Mouse (Mus musculus): ENCODE results near the gene Jak3. TPM values are rescaled to one million over a fixed set of nuclear protein-coding genes. Genes with fewer than 3 reads are reported as not detected.

Gene Jak3
- polyA plus RNA-seq, 1 experiment: 62.6 TPM

GRCm38 (mm10) chr8:71719218-71719617 lies 43.1 kb downstream of the Jak3 start:
- Histone ChIP-seq H3K27ac (ENCODE audit: insufficient read depth, low read length) (peak overlapping the region; percentile 1; the same call in 1 of the 2 replicates), H3K36me3 (ENCODE audit: control insufficient read depth, insufficient read depth, low read length) (peaks cover 39% of the 10 kb centered on the region)

GRCm38 (mm10) chr8:71719928-71720457 lies 43.9 kb downstream of the Jak3 start:
- Histone ChIP-seq H3K4me1 (ENCODE audit: control insufficient read depth, insufficient read depth, insufficient read length) (peaks cover 13% of the 10 kb centered on the region), H3K27ac (ENCODE audit: insufficient read depth, low read length) (no peak overlapping the region; the same call in 1 of the 2 replicates), H3K4me3 (ENCODE audit: extremely low read depth, insufficient read depth, insufficient read length) (no peak overlapping the region), H3K27me3 (ENCODE audit: control insufficient read depth, insufficient read depth, low read length) (no peaks in the 10 kb centered on the region), H3K36me3 (ENCODE audit: control insufficient read depth, insufficient read depth, low read length) (peaks cover 32% of the 10 kb centered on the region)
- WGBS: 80% methylated on average over 7 of the region's 7 CpGs
- no peak for DNase-seq (ENCODE audit: low read depth in 1 of 2, low spot score in 2 of 2)
- no peak for TF ChIP-seq POLR2A (IDR thresholded peaks at IDR 0.05; ENCODE audit: low read depth, low read length)
- TF ChIP-seq CTCF (IDR thresholded peaks at IDR 0.05; ENCODE audit: extremely low read depth, insufficient read depth, insufficient read length, insufficient replicate concordance): no peak

More at GRCm38 (mm10) chr8:71719218-71719617, 43.1 kb downstream of the Jak3 start:
- Histone ChIP-seq H3K4me3 (ENCODE audit: extremely low read depth, insufficient read depth, insufficient read length) (no peak overlapping the region), H3K27me3 (ENCODE audit: control insufficient read depth, insufficient read depth, low read length) (no peaks in the 10 kb centered on the region), H3K4me1 (ENCODE audit: control insufficient read depth, insufficient read depth, insufficient read length) (peaks cover 6% of the 10 kb centered on the region; the same call in 1 of the 2 replicates)
- no peak for DNase-seq (ENCODE audit: low read depth in 1 of 2, low spot score in 2 of 2)
- 81% methylated on average over 4 of the region's 4 CpGs for WGBS
- TF ChIP-seq CTCF (IDR thresholded peaks at IDR 0.05; ENCODE audit: extremely low read depth, insufficient read depth, insufficient read length, insufficient replicate concordance) (no peak), POLR2A (IDR thresholded peaks at IDR 0.05; ENCODE audit: low read depth, low read length) (no peak)

DNA sequence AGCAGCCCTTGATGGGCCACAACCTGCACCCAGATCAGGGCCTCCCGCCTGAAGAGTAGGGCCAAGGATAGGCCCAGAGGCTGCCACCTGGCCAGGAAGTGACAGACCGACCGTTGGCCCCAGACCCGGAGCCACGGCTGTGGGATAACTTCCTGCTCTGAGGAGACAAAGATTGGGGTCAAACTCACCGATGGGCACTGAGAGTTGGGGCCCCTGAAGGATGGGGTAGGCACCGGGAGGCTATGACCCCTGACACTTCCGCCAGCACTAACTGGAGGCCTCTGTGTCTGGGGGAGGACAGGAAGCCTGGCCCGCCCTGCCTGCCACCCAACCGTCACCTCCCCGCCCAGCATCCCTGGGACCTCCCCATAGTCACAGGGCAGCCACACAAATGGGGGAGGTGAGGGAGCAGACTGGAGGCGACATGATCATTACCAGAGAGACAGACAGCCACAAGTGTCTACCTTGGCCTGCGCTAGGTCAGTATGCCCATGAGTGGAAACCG lies 47.0 kb downstream of the Jak3 start:
- Histone ChIP-seq H3K4me3 (ENCODE audit: extremely low read depth, insufficient read depth, insufficient read length) (peak overlapping the region; percentile 71), H3K27me3 (ENCODE audit: control insufficient read depth, insufficient read depth, low read length) (no peaks in the 10 kb centered on the region), H3K36me3 (ENCODE audit: control insufficient read depth, insufficient read depth, low read length) (peaks cover 9% of the 10 kb centered on the region), H3K4me1 (ENCODE audit: control insufficient read depth, insufficient read depth, insufficient read length) (peaks cover 15% of the 10 kb centered on the region), H3K27ac (ENCODE audit: insufficient read depth, low read length) (peak overlapping the region; percentile 79)
- peak; percentile 64 for TF ChIP-seq POLR2A (IDR thresholded peaks at IDR 0.05; ENCODE audit: low read depth, low read length)
- TF ChIP-seq CTCF (IDR thresholded peaks at IDR 0.05; ENCODE audit: extremely low read depth, insufficient read depth, insufficient read length, insufficient replicate concordance): no peak
- WGBS: 4% methylated on average over 14 of the region's 14 CpGs
- DNase-seq (ENCODE audit: low read depth in 1 of 2, low spot score in 2 of 2): peak; percentile 68 to 85

DNA sequence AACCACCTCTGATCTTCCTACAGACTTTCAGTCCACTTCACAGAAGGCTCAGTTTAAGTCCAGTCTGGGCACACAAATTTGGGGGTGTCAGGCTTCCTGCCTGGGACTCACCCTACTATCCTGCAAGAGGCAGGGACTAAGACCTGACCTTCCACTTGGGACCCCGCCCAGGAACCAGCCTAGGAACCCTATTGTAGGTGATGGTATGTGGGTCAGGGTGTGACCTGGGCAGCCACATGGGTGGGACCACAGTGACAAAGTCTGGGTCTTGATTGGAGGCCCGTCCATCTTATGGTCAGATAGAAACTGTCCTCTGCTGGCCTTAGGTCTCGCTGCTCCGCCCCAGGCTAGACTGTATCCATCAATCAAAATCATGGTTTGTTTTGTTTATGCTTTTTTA lies 48.3 kb downstream of the Jak3 start:
- WGBS: 42% methylated on average over 4 of the region's 4 CpGs
- Histone ChIP-seq H3K36me3 (ENCODE audit: control insufficient read depth, insufficient read depth, low read length) (0 out of 2 replicates have a peak, but pooled peaks cover 4% of the 10 kb centered on the region), H3K4me1 (ENCODE audit: control insufficient read depth, insufficient read depth, insufficient read length) (peaks cover 22% of the 10 kb centered on the region), H3K4me3 (ENCODE audit: extremely low read depth, insufficient read depth, insufficient read length) (no peak overlapping the region), H3K27ac (ENCODE audit: insufficient read depth, low read length) (peak overlapping the region; percentile 72; the same call in 1 of the 2 replicates), H3K27me3 (ENCODE audit: control insufficient read depth, insufficient read depth, low read length) (no peaks in the 10 kb centered on the region)
- TF ChIP-seq POLR2A (IDR thresholded peaks at IDR 0.05; ENCODE audit: low read depth, low read length): no peak
- TF ChIP-seq CTCF (IDR thresholded peaks at IDR 0.05; ENCODE audit: extremely low read depth, insufficient read depth, insufficient read length, insufficient replicate concordance): no peak
- no peak for DNase-seq (ENCODE audit: low read depth in 1 of 2, low spot score in 2 of 2)

GRCm38 (mm10) chr8:71725122-71725924 lies 49.2 kb downstream of the Jak3 start, which contains the start of gene Fcho1:
TSS of gene Fcho1 (minus strand) at chr8:71725716.
- H3K4me1 ChIP-seq (ENCODE audit: control insufficient read depth, insufficient read depth, insufficient read length): peaks cover 22% of the 10 kb centered on the region
- H3K27ac ChIP-seq (ENCODE audit: insufficient read depth, low read length): peak within 1 kb of the TSS; percentile 72
- no peak for TF ChIP-seq POLR2A (IDR thresholded peaks at IDR 0.05; ENCODE audit: low read depth, low read length)
- no peak for TF ChIP-seq CTCF (IDR thresholded peaks at IDR 0.05; ENCODE audit: extremely low read depth, insufficient read depth, insufficient read length, insufficient replicate concordance)
- 0 out of 2 replicates have a peak, but pooled peaks cover 2% of the 10 kb centered on the region for H3K36me3 ChIP-seq (ENCODE audit: control insufficient read depth, insufficient read depth, low read length)
- H3K4me3 ChIP-seq (ENCODE audit: extremely low read depth, insufficient read depth, insufficient read length): peak within 1 kb of the TSS; percentile 71
- under 1% methylated on average over 45 of the region's 54 CpGs for WGBS
- peak; percentile 74 to 83 for DNase-seq (ENCODE audit: low read depth in 1 of 2, low spot score in 2 of 2)
- H3K27me3 ChIP-seq (ENCODE audit: control insufficient read depth, insufficient read depth, low read length): no peaks in the 10 kb centered on the region

DNA sequence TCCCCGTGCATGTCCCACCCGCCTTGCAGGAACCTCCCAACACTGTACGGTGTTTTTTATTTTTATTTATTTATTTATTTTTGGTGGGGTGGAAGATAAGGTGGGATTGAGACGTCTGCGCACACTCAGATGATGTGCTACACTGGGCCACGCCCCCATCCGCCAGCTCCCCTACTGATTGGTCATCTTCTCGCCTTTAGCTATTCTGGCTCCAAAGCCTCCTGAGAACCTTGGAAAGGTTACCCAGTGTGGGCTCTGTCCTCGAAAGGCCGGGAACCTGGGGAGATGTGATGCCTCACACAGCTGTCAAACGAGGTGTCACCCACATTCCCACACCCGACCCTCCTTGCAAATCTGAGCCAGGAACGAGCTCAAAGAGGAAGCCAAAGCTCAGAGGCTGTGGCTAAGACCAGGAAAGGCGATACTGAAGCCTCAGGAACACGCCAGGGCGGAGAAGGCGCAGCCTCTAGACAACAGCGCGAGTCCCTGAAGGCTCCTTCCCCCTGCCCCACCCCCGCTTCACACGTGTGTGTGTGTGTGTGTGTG lies 52.2 kb downstream of the Jak3 start:
- no peak for DNase-seq (ENCODE audit: low read depth in 1 of 2, low spot score in 2 of 2)
- H3K4me3 ChIP-seq (ENCODE audit: extremely low read depth, insufficient read depth, insufficient read length): peak overlapping the region; percentile 2; the same call in 1 of the 2 replicates

More for the DNA sequence above, 52.2 kb downstream of the Jak3 start:
- Histone ChIP-seq H3K4me1 (ENCODE audit: control insufficient read depth, insufficient read depth, insufficient read length) (peaks cover 22% of the 10 kb centered on the region), H3K36me3 (ENCODE audit: control insufficient read depth, insufficient read depth, low read length) (no peaks in the 10 kb centered on the region), H3K27me3 (ENCODE audit: control insufficient read depth, insufficient read depth, low read length) (no peaks in the 10 kb centered on the region), H3K27ac (ENCODE audit: insufficient read depth, low read length) (no peak overlapping the region)
- TF ChIP-seq CTCF (IDR thresholded peaks at IDR 0.05; ENCODE audit: extremely low read depth, insufficient read depth, insufficient read length, insufficient replicate concordance): no peak
- TF ChIP-seq POLR2A (IDR thresholded peaks at IDR 0.05; ENCODE audit: low read depth, low read length): no peak
- WGBS: 21% methylated on average over 21 of the region's 21 CpGs

Measured in spleen, adult 2 months (tissue).